Mouse (Mus musculus): ENCODE measurements at regions not wholly inside any gene's neighbourhood (a gene's known extent, or its start where the extent isn't known, plus 50 kb on each side); places are given as distances from the start of the nearest gene placed in this dataset.

DNA sequence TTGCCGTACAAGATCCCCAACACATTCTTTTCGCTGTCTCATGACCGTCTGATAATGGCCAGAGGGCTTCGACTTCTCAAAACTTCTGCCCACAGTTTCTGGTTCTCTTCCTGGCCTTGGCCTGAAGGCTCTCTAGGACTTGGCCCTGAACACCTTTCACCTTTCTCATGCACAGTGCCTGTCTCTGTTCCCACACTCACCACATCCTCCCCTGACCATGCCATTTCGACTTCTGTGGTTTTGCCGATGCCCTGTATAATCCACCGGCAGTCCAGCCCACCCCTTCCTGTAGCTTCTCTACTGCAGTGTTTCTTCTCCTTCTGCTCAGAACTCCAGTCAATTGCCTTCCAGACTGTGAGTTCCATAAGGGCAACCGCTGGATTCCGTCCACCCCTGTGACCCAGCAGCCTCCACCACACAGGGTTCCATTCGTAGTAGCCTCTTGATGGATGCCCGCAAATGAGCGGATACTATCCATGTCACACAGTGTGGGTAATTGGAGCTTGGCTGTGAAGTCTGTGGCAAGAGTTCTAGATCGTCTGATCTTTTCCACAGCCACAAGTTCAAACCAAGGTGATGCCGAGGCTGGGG, 53.3 kb upstream of the Cnih3 start:
- H3K4me3 ChIP-seq (ENCODE audit: low read length): no peak overlapping the region
- H3K4me2 ChIP-seq (ENCODE audit: low read depth, low read length): no peak overlapping the region
- H3K4me1 ChIP-seq (ENCODE audit: insufficient read depth, low read length): no peaks in the 10 kb centered on the region
- TF ChIP-seq CTCF (IDR thresholded peaks at IDR 0.05; ENCODE audit: low read depth): no peak
- H3K9ac ChIP-seq (replicated peaks; ENCODE audit: low read length): no peak overlapping the region
- H3K27ac ChIP-seq: no peak overlapping the region
- no peaks in the 10 kb centered on the region for H3K27me3 ChIP-seq (ENCODE audit: insufficient read depth, low read length)
- H3K9me3 ChIP-seq (ENCODE audit: low read length): no peaks in the 10 kb centered on the region
- H3K36me3 ChIP-seq (ENCODE audit: insufficient read depth, low read length): no peaks in the 10 kb centered on the region
- 90% methylated on average over 14 of the region's 14 CpGs for WGBS
- no peak for DNase-seq (ENCODE audit: low spot score)
- no peak for ATAC-seq

DNA sequence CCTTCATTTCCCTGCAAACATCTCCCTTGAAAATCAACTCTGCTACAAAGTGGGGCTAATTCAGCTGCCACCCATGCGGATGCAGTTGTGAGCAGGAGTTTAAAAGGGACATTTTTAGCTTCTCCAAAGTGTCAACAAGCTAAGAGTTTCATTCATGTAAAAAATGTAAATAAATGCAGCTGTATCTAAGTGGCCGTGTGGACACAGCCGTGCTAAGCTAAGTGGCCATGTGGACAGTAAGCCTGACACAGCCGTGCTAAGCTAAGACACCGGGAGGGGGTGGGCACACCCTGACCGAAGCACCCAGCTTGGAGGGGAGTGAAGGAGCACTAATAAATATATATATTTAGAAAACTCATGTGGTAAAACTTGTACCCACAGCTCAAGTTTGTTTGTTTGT, 52.6 kb upstream of the Cnih3 start:
- H3K9me3 ChIP-seq (ENCODE audit: low read length): no peaks in the 10 kb centered on the region
- WGBS: 84% methylated on average over 6 of the region's 6 CpGs
- H3K27ac ChIP-seq: no peak overlapping the region
- H3K4me2 ChIP-seq (ENCODE audit: low read depth, low read length): no peak overlapping the region
- H3K27me3 ChIP-seq (ENCODE audit: insufficient read depth, low read length): no peaks in the 10 kb centered on the region
- H3K4me1 ChIP-seq (ENCODE audit: insufficient read depth, low read length): no peaks in the 10 kb centered on the region
- no peak for ATAC-seq
- TF ChIP-seq CTCF (IDR thresholded peaks at IDR 0.05; ENCODE audit: low read depth): no peak
- H3K36me3 ChIP-seq (ENCODE audit: insufficient read depth, low read length): no peaks in the 10 kb centered on the region
- H3K9ac ChIP-seq (replicated peaks; ENCODE audit: low read length): no peak overlapping the region
- no peak overlapping the region for H3K4me3 ChIP-seq (ENCODE audit: low read length)
- no peak for DNase-seq (ENCODE audit: low spot score)

DNA sequence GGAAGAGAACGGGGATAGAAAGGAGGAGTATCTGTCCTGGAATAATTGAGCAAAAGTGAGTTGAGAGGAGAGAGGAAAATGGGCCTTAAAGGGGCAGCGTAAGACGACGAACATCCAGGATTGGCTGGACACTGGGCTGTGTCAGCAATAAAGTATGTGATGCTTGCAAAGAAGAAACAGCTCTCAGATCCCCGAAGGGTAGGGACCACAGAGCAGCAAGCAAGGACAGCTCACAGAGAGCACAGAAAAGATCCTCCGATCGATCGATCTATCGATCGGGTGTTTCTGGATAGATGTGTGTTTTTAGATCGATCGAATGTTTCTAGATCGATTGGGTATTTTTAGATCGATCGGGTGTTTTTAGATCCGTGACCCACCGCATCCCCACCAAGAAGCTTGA, 50.3 kb upstream of the Cnih3 start:
- H3K27me3 ChIP-seq (ENCODE audit: insufficient read depth, low read length): no peaks in the 10 kb centered on the region
- no peak overlapping the region for H3K4me2 ChIP-seq (ENCODE audit: low read depth, low read length)
- DNase-seq (ENCODE audit: low spot score) (no peak), ATAC-seq (no peak)
- no peak for TF ChIP-seq CTCF (IDR thresholded peaks at IDR 0.05; ENCODE audit: low read depth)
- no peaks in the 10 kb centered on the region for H3K36me3 ChIP-seq (ENCODE audit: insufficient read depth, low read length)
- H3K9me3 ChIP-seq (ENCODE audit: low read length): no peaks in the 10 kb centered on the region
- WGBS: 95% methylated on average over 17 of the region's 17 CpGs
- H3K4me3 ChIP-seq (ENCODE audit: low read length): no peak overlapping the region
- no peak overlapping the region for H3K9ac ChIP-seq (replicated peaks; ENCODE audit: low read length)
- no peak overlapping the region for H3K27ac ChIP-seq
- no peaks in the 10 kb centered on the region for H3K4me1 ChIP-seq (ENCODE audit: insufficient read depth, low read length)
